Mouse (Mus musculus) telencephalon, adult 2 months (tissue): Measurements from ENCODE around the gene Gm17584.
"Not testable (repeated sequence)": the region's sequence is repeated elsewhere in the genome, so short reads cannot be mapped to it uniquely, and the experiment has no call there.

ENCODE experiments used
- DNase-seq: peaks from one replicate; pipeline ENCODE4 v3.0.0-alpha.2; 2011; ENCODE audit warnings: low read depth, low spot score

Gm17584 gene

DNA sequence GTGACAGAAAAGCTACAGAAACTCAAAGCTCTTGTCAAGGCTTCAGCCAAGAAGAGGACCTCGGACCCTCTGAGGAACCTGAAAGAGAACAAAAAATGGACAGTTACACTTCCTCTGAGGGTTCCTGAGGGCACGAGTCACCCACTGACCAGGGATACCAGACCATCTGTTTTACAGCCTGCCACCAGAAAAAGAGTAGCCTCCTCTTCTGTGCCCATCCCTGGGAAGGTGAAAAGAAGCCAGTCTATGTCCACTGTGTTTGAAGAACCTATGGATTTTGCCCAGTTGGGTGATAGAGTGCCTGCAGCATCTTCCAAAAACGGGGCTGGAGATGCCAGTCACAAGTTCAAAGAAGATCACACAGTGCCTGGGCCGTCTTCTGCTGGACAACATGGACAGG is at the start of gene Gm17584:
Gene Gm17584, plus strand, starts transcription at position 301 of the 400 bp plus-strand sequence.
- not testable (repeated sequence) for DNase-seq
